In the genomic region with DNA sequence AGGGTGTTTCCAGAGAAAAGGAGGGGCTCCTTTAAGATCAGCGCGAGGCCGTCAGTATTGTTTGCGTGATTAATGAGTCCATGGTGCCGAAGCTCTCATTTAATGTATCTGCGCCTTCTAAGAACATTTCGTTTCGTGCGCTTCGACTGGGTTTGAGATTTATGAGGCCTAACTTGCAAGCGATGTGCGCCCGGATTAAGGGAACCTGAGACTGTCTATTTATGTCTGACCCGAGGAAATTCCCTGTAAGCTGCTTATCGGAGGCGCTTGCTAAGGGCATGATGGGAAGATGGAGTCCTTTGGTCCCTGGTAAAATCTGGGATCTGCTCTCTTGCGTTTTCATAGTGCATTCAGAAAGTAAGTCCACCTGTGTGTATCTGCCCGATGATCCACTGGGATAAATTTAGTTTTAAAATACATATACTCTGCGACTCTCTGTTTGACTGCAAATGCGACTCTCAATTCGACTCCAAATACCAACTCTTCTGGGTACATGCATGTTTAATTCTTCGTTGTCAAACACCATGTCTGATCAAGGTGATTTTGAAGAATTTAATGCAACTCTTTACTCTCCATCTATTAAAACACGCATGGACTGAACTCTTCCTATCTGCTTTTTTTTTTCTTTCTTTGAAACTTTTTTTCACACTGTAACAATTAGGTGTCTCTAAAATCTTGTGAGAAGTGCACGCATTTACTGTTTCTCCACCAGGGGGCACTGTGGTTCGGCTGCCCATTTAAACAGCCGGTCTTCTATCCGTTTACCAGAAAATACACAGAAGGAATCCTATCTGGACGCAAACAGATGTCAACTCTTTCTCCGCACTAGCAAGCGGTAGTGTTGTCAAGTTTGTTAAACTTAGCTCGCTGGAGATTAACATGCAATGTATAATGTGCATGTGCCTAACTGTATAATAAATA, we compare ENCODE assay signal across 8 mouse cellular contexts.
DNase-seq lines count a peak whose midpoint lies in the region; ATAC-seq and TF ChIP-seq lines count a peak whose summit lies in the region.

No protein-coding gene starts in this region.

- 53% methylated on average over 31 of the region's 31 CpGs for WGBS in midbrain, embryonic 11.5 days
- 49% methylated on average over 31 of the region's 31 CpGs for WGBS in midbrain, embryonic 13.5 days
- 27% methylated on average over 31 of the region's 31 CpGs for WGBS in kidney, embryonic 15.5 days
- 44% methylated on average over 31 of the region's 31 CpGs for WGBS in limb, embryonic 14.5 days

- no peak overlapping the region for H3K27ac ChIP-seq in midbrain, embryonic 11.5 days (ENCODE audit: low read depth, low read length)
- H3K27ac ChIP-seq in midbrain, embryonic 13.5 days, result no peak overlapping the region
- H3K27ac ChIP-seq in kidney, embryonic 15.5 days, result no peak overlapping the region
- H3K27ac ChIP-seq in limb, embryonic 14.5 days (replicated peaks; ENCODE audit: low read depth, low read length), result no peak overlapping the region

- no peak for TF ChIP-seq POLR2A in limb, embryonic 14.5 days (IDR thresholded peaks at IDR 0.05; ENCODE audit: borderline replicate concordance, extremely low read depth, insufficient read depth, insufficient read length)

- no peaks in the 10 kb centered on the region for H3K36me3 ChIP-seq in midbrain, embryonic 11.5 days (ENCODE audit: control insufficient read depth, insufficient read depth, low read length)
- no peaks in the 10 kb centered on the region for H3K36me3 ChIP-seq in midbrain, embryonic 13.5 days
- no peaks in the 10 kb centered on the region for H3K36me3 ChIP-seq in kidney, embryonic 15.5 days
- no peaks in the 10 kb centered on the region for H3K36me3 ChIP-seq in limb, embryonic 14.5 days (ENCODE audit: control insufficient read depth, insufficient read depth, low read length)

- H3K4me1 ChIP-seq in midbrain, embryonic 11.5 days (ENCODE audit: control insufficient read depth, insufficient read depth, low read length), result peaks cover 5% of the 10 kb centered on the region; the same call in 1 of the 2 replicates
- peaks cover 28% of the 10 kb centered on the region for H3K4me1 ChIP-seq in midbrain, embryonic 13.5 days (replicated peaks)
- H3K4me1 ChIP-seq in kidney, embryonic 15.5 days, result peaks cover 43% of the 10 kb centered on the region
- H3K4me1 ChIP-seq in limb, embryonic 14.5 days (ENCODE audit: control insufficient read depth, insufficient read depth, low read length), result peaks cover 16% of the 10 kb centered on the region

- H3K4me3 ChIP-seq in midbrain, embryonic 11.5 days (ENCODE audit: low read depth, low read length), result no peak overlapping the region
- H3K4me3 ChIP-seq in midbrain, embryonic 13.5 days (replicated peaks), result no peak overlapping the region
- peak overlapping the region; percentile 17 for H3K4me3 ChIP-seq in kidney, embryonic 15.5 days (replicated peaks)
- H3K4me3 ChIP-seq in limb, embryonic 14.5 days (replicated peaks; ENCODE audit: low read length), result no peak overlapping the region

- H3K9ac ChIP-seq in midbrain, embryonic 11.5 days (ENCODE audit: low read length), result no peak overlapping the region
- no peak overlapping the region for H3K9ac ChIP-seq in midbrain, embryonic 13.5 days (replicated peaks)
- H3K9ac ChIP-seq in kidney, embryonic 15.5 days, result no peak overlapping the region
- no peak overlapping the region for H3K9ac ChIP-seq in limb, embryonic 14.5 days (ENCODE audit: low read depth, low read length, severe bottlenecking)

- no peaks in the 10 kb centered on the region for H3K27me3 ChIP-seq in midbrain, embryonic 11.5 days (ENCODE audit: control insufficient read depth, insufficient read depth, low read length)
- H3K27me3 ChIP-seq in midbrain, embryonic 13.5 days, result 0 out of 2 replicates have a peak, but pooled peaks cover under 1% of the 10 kb centered on the region
- H3K27me3 ChIP-seq in kidney, embryonic 15.5 days, result peaks cover 4% of the 10 kb centered on the region
- no peaks in the 10 kb centered on the region for H3K27me3 ChIP-seq in limb, embryonic 14.5 days (ENCODE audit: control insufficient read depth, insufficient read depth, low read length)

- H3K9me3 ChIP-seq in midbrain, embryonic 11.5 days (ENCODE audit: control insufficient read depth, low read length), result no peaks in the 10 kb centered on the region
- no peaks in the 10 kb centered on the region for H3K9me3 ChIP-seq in midbrain, embryonic 13.5 days
- H3K9me3 ChIP-seq in kidney, embryonic 15.5 days (replicated peaks), result no peaks in the 10 kb centered on the region
- no peaks in the 10 kb centered on the region for H3K9me3 ChIP-seq in limb, embryonic 14.5 days (ENCODE audit: control insufficient read depth, low read length)

- no peak for ATAC-seq in midbrain, embryonic 11.5 days (ENCODE audit: low FRiP score)
- no peak for ATAC-seq in midbrain, embryonic 13.5 days
- no peak for ATAC-seq in kidney, embryonic 15.5 days (replicated peaks; ENCODE audit: low FRiP score)
- ATAC-seq in limb, embryonic 14.5 days (ENCODE audit: low FRiP score, low read depth), result no peak; the same call in 1 of the 2 replicates
- ATAC-seq in neutrophil, adult 5-6 weeks (ENCODE audit: extremely low read depth, insufficient number of reproducible peaks, low FRiP score, poor library complexity, severe bottlenecking), result peak; percentile 65; the same call in 1 of the 2 replicates

- no peak overlapping the region for H3K4me2 ChIP-seq in midbrain, embryonic 11.5 days
- H3K4me2 ChIP-seq in midbrain, embryonic 13.5 days (replicated peaks), result no peak overlapping the region
- peak overlapping the region; percentile 51 for H3K4me2 ChIP-seq in kidney, embryonic 15.5 days
- H3K4me2 ChIP-seq in limb, embryonic 14.5 days (replicated peaks; ENCODE audit: low read depth, low read length, severe bottlenecking), result no peak overlapping the region

- peak; percentile 96 for DNase-seq in midbrain, embryonic 11.5 days (ENCODE audit: low spot score, missing footprints)
- DNase-seq in cerebellum, adult 9-11 months, result peak; percentile 81
- peak; percentile 43 to 65 for DNase-seq in gastrocnemius, postnatal 36 days
- DNase-seq in limb, embryonic 14.5 days (ENCODE audit: low spot score), result peak; percentile 79
- DNase-seq in thymus, adult 18-20 months, result peak; percentile 43 to 48

- intact Hi-C loops in gastrocnemius, postnatal 36 days (cut with DNase I), result loop anchor here (2.0 to 10.0 kb wide), 4 partner anchors 200 to 1674 kb away; partner anchors contain the start of gene Maf

Comparison
In these comparisons a context has a peak if more than half of its experiments do, and no peak if none do; other contexts are left out.
1. DNase-seq: peak in every context shown above with its lines; median percentile 96 in midbrain, embryonic 11.5 days; 81 in cerebellum, adult 9-11 months; 79 in limb, embryonic 14.5 days; 54 in gastrocnemius, postnatal 36 days; 46 in thymus, adult 18-20 months.